Mouse (Mus musculus) heart, adult 2 months (tissue): ENCODE data around the gene Fance. TPM values are rescaled to one million over a fixed set of nuclear protein-coding genes. Genes with fewer than 3 reads are reported as not detected.

ENCODE experiments used
- DNase-seq, 2 experiments: peaks; one replicate each; pipeline ENCODE4 v3.0.0; 2021
- H3K27ac ChIP-seq: fragments of 200-600 bp; 2 replicates; pipeline ENCODE4 v1.8.1; 2022
- H3K27me3 ChIP-seq: fragments of 200-500 bp; 2 replicates; pipeline ENCODE4 v1.6.1; 2012; ENCODE audit warnings: mild to moderate bottlenecking, low read length, inconsistent platforms, mixed read lengths; ENCODE audit not compliant: control insufficient read depth, insufficient read depth
- H3K36me3 ChIP-seq: fragments of 200-500 bp; 2 replicates; pipeline ENCODE4 v1.6.1; 2012; ENCODE audit warnings: low read length, inconsistent platforms; ENCODE audit not compliant: control insufficient read depth, insufficient read depth
- H3K4me1 ChIP-seq: fragments of 200-500 bp; 2 replicates; pipeline ENCODE4 v1.6.1; 2011; ENCODE audit warnings: low read length; ENCODE audit not compliant: control insufficient read depth, insufficient read depth
- H3K4me3 ChIP-seq: fragments of 200-600 bp; 2 replicates; pipeline ENCODE4 v1.8.1; 2022
- H3K79me2 ChIP-seq: fragments of 200-500 bp; replicated peaks from 2 replicates; pipeline ENCODE4 v1.6.1; 2012; ENCODE audit warnings: mild to moderate bottlenecking, inconsistent platforms, low read length, moderate library complexity, mixed read lengths; ENCODE audit not compliant: control insufficient read depth, insufficient read depth
- H3K9ac ChIP-seq: fragments of 200-500 bp; 2 replicates; pipeline ENCODE4 v1.6.1; 2012; ENCODE audit warnings: low read depth, mild to moderate bottlenecking, control low read depth, inconsistent platforms, low read length, mixed read lengths
- CTCF ChIP-seq: fragments of 200-600 bp; IDR thresholded peaks from 2 replicates; pipeline ENCODE4 v1.8.1; 2022; ENCODE audit warnings: antibody characterized with exemption, mild to moderate bottlenecking, moderate library complexity
- EP300 ChIP-seq: fragments of 200-500 bp; IDR thresholded peaks from 2 replicates; pipeline ENCODE4 v1.6.1; 2011; ENCODE audit warnings: low read depth, low read length, control low read depth; ENCODE audit not compliant: insufficient read depth
- POLR2A ChIP-seq: fragments of 200-500 bp; IDR thresholded peaks from 2 replicates; pipeline ENCODE4 v1.6.1; 2011; ENCODE audit warnings: mild to moderate bottlenecking, low read depth, low read length, control low read depth; ENCODE audit not compliant: insufficient read depth
- WGBS: fragments of 180-500 bp; shearing (Covaris S2); methylation state at CpG from one replicate; pipeline ENCODE4 v1.1.7; 2018; 5-methylcytosine and 5-hydroxymethylcytosine counted together
- intact Hi-C: fragments of 180-260 bp; cut with DNase I; formaldehyde crosslinking; loops from one replicate; pipeline ENCODE4 v1.15.1; 2025
- polyA plus RNA-seq: library from polyadenylated mRNA; depleted of rRNA; stranded (reverse); fragments of >200 nt; gene quantifications from 2 replicates; pipeline ENCODE4 v1.2.3, GENCODE M21; 2012
- total RNA-seq, 2 experiments: library from RNA; stranded (reverse); gene quantifications; 2 replicates each; pipeline ENCODE4 v1.2.3; 2021

Gene Fance
- total and polyA plus RNA-seq, 3 experiments, result 11.2 to 12.0 (median 11.8) TPM

GRCm38 (mm10) chr17:28272837-28273236 lies 40.5 kb upstream of the Fance start:
- H3K79me2 ChIP-seq, result peaks cover 3% of the 10 kb centered on the region
- intact Hi-C loops, result loop anchor here (5.0 kb wide), 1 partner anchor 36 kb away; no protein-coding TSS in a partner anchor
- no peaks in the 10 kb centered on the region for H3K27me3 ChIP-seq
- peaks cover 12% of the 10 kb centered on the region for H3K4me1 ChIP-seq
- H3K9ac ChIP-seq, result no peak overlapping the region
- no peak for DNase-seq
- H3K27ac ChIP-seq, result no peak overlapping the region
- 50% methylated on average over 6 of the region's 6 CpGs for WGBS
- no peak overlapping the region for H3K4me3 ChIP-seq
- TF ChIP-seq POLR2A, result no peak
- no peaks in the 10 kb centered on the region for H3K36me3 ChIP-seq

- Histone ChIP-seq H3K79me2 (peaks cover 3% of the 10 kb centered on the region), H3K4me1 (peaks cover 15% of the 10 kb centered on the region), H3K9ac (no peak overlapping the region), H3K27me3 (no peaks in the 10 kb centered on the region), H3K4me3 (no peak overlapping the region), H3K36me3 (no peaks in the 10 kb centered on the region), H3K27ac (no peak overlapping the region)
- 86% methylated on average over 3 of the region's 3 CpGs for WGBS
- no peak for DNase-seq
- TF ChIP-seq EP300 (no peak), CTCF (peak; percentile 67)
- intact Hi-C loops, result loop anchor here (5.0 kb wide), 1 partner anchor 37 kb away; no protein-coding TSS in a partner anchor
These were observed 38.6 kb upstream of the Fance start for GRCm38 (mm10) chr17:28274739-28275138.

GRCm38 (mm10) chr17:28277226-28277625 lies 36.1 kb upstream of the Fance start:
- 89% methylated on average over 14 of the region's 14 CpGs for WGBS
- Histone ChIP-seq H3K79me2 (peaks cover 4% of the 10 kb centered on the region; the same call in 1 of the 2 replicates), H3K9ac (no peak overlapping the region), H3K4me3 (no peak overlapping the region), H3K27ac (no peak overlapping the region), H3K4me1 (peaks cover 14% of the 10 kb centered on the region), H3K36me3 (no peaks in the 10 kb centered on the region), H3K27me3 (no peaks in the 10 kb centered on the region)
- intact Hi-C loops, result no loop called here
- DNase-seq, result no peak
- TF ChIP-seq POLR2A (no peak), CTCF (no peak), EP300 (no peak)

GRCm38 (mm10) chr17:28277721-28278120 lies 35.6 kb upstream of the Fance start:
- peaks cover 4% of the 10 kb centered on the region; the same call in 1 of the 2 replicates for H3K79me2 ChIP-seq
- peaks cover 10% of the 10 kb centered on the region for H3K4me1 ChIP-seq
- intact Hi-C loops, result no loop called here
- H3K4me3 ChIP-seq, result no peak overlapping the region
- no peaks in the 10 kb centered on the region for H3K27me3 ChIP-seq
- no peak overlapping the region for H3K9ac ChIP-seq
- H3K36me3 ChIP-seq, result no peaks in the 10 kb centered on the region
- no peak overlapping the region for H3K27ac ChIP-seq
- no peak for DNase-seq
- 84% methylated on average over 10 of the region's 10 CpGs for WGBS
- TF ChIP-seq EP300 (no peak), POLR2A (no peak), CTCF (no peak)

- intact Hi-C loops, result no loop called here
- H3K79me2 ChIP-seq, result peaks cover 4% of the 10 kb centered on the region; the same call in 1 of the 2 replicates
These were observed 35.2 kb upstream of the Fance start for GRCm38 (mm10) chr17:28278156-28278555.

GRCm38 (mm10) chr17:28279236-28279635 lies 34.1 kb upstream of the Fance start:
- no peak overlapping the region for H3K9ac ChIP-seq
- intact Hi-C loops, result no loop called here
- H3K36me3 ChIP-seq, result no peaks in the 10 kb centered on the region
- WGBS, result 55% methylated on average over 4 of the region's 4 CpGs
- no peak for DNase-seq
- no peak overlapping the region for H3K4me3 ChIP-seq
- TF ChIP-seq CTCF, result no peak
- no peak for TF ChIP-seq POLR2A
- no peak for TF ChIP-seq EP300
- no peak overlapping the region for H3K27ac ChIP-seq
- no peaks in the 10 kb centered on the region for H3K27me3 ChIP-seq
- peaks cover 10% of the 10 kb centered on the region for H3K4me1 ChIP-seq
- H3K79me2 ChIP-seq, result peaks cover 4% of the 10 kb centered on the region; the same call in 1 of the 2 replicates

More at GRCm38 (mm10) chr17:28278156-28278555, 35.2 kb upstream of the Fance start:
- Histone ChIP-seq H3K36me3 (no peaks in the 10 kb centered on the region), H3K27me3 (no peaks in the 10 kb centered on the region), H3K4me1 (peaks cover 10% of the 10 kb centered on the region), H3K27ac (no peak overlapping the region), H3K9ac (no peak overlapping the region), H3K4me3 (no peak overlapping the region)
- DNase-seq, result no peak
- TF ChIP-seq CTCF (no peak), POLR2A (no peak), EP300 (no peak)
- WGBS, result 87% methylated on average over 3 of the region's 3 CpGs
